Mouse (Mus musculus) mammary gland, adult 2 months (tissue): ENCODE measurements around the gene Vmn2r115. TPM values are rescaled to one million over a fixed set of nuclear protein-coding genes. Genes with fewer than 3 reads are reported as not detected.

Experiments used
- polyA plus RNA-seq: library from polyadenylated mRNA; depleted of rRNA; stranded (reverse); fragments of >200 nt; gene quantifications from 2 replicates; pipeline ENCODE4 v1.2.3, GENCODE M21; 2012; ENCODE audit warnings: low replicate concordance; rRNA removed

Gene Vmn2r115
- not detected in 2 replicates for polyA plus RNA-seq

GRCm38 (mm10) chr17:23343441-23343840 is at the start of gene Vmn2r115:
TSS of gene Vmn2r115 (plus strand) at chr17:23343741.

GRCm38 (mm10) chr17:23312437-23312836 is 31.1 kb upstream of the Vmn2r115 start, which contains the start of gene Vmn2r114:
TSS of gene Vmn2r114 (minus strand) at chr17:23312537.

GRCm38 (mm10) chr17:23384304-23384703 is 40.8 kb downstream of the Vmn2r115 start, which contains the start of gene Vmn2r116:
TSS of gene Vmn2r116 (plus strand) at chr17:23384604.

Other genes starting within 250 kb of the Vmn2r115 start
- 0.65 and 1.1 TPM in 2 replicates for gene Zfp40, start 150.5 kb upstream of the Vmn2r115 start, polyA plus RNA-seq
- not detected in 2 replicates for gene Vmn2r114, start 31.2 kb upstream of the Vmn2r115 start, polyA plus RNA-seq
- not detected in 2 replicates for gene Vmn2r116, start 40.9 kb downstream of the Vmn2r115 start, polyA plus RNA-seq
- gene Vmn2r117, start 136.0 kb downstream of the Vmn2r115 start, polyA plus RNA-seq, result not detected in 2 replicates
- gene Zfp213, start 220.5 kb downstream of the Vmn2r115 start, polyA plus RNA-seq, result 16.1 and 22.3 TPM in 2 replicates